Comparison of ENCODE assay signal across 17 mouse cellular contexts in the genomic region with DNA sequence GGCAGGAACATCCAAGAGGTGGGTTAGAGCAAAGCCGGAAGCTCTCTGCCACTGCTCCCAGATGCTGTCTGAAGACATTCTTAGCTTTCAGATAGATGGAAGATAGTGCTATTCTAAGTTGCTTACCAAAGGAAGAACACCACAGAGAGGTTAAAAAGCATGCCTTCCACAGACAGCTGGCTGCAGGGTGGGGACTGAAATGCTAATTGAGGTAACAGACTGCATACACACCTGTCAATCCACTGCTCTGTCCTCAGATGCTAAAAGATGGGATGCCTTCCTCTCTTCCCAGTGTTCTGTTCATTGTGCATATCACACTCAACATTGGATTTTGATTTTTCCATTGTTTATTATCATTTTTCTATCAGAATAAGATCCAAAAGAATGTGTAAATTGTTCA. TPM values are rescaled to one million over a fixed set of nuclear protein-coding genes. Genes with fewer than 3 reads are reported as not detected.
"Had no signal": no experiment of that assay in that cellular context is flagged by ENCODE, and none has a peak within 500 bp of the region (broad histone marks: within the 10 kb centered on the region; RNA-seq: fewer than 3 reads in every experiment).

No protein-coding gene starts in this region.

- DNase-seq: liver, postnatal 0 days; lung, adult 2 months; lung, postnatal 14 days; lung, postnatal 36 days; midbrain, embryonic 14.5 days; right cerebral cortex, postnatal 14 days; thymus, adult 18-20 months; thymus, postnatal 14 days; thymus, postnatal 36 days had no signal

- H3K27me3 ChIP-seq: lung, embryonic 15.5 days; midbrain, embryonic 12.5 days; neural tube, embryonic 12.5 days; stomach, embryonic 15.5 days had no signal

- H3K36me3 ChIP-seq: lung, embryonic 15.5 days; midbrain, embryonic 12.5 days; neural tube, embryonic 12.5 days; stomach, embryonic 15.5 days had no signal

- H3K4me3 ChIP-seq: lung, embryonic 15.5 days; megakaryocyte, embryonic 14.5 days; midbrain, embryonic 12.5 days; neural tube, embryonic 12.5 days; stomach, embryonic 15.5 days had no signal

- H3K4me2 ChIP-seq: lung, embryonic 15.5 days; midbrain, embryonic 12.5 days; neural tube, embryonic 12.5 days; stomach, embryonic 15.5 days had no signal

RNA-seq across cellular contexts. Expression of a gene that starts 11.8 kb away (rescaled TPM):
- total RNA-seq: megakaryocyte progenitor cell, adult 5-6 weeks; neutrophil, adult 5-6 weeks had no signal
- polyA plus RNA-seq: liver, postnatal 0 days; thymus, postnatal 0 days had no signal
